Mouse (Mus musculus) gastrocnemius, adult 8-10 months (tissue): ENCODE measurements around the gene Hnf4a. TPM values are rescaled to one million over a fixed set of nuclear protein-coding genes. Genes with fewer than 3 reads are reported as not detected.

Experiments
- DNase-seq, 2 experiments: peaks; one replicate each; pipeline ENCODE4 v3.0.0; 2022; ENCODE audit warnings: low spot score in 2 of 2
- total RNA-seq, 4 experiments: library from RNA; stranded (reverse); gene quantifications; 2 replicates each; pipeline ENCODE4 v1.2.4; 2022

The Hnf4a gene
- total RNA-seq, 4 experiments from 2014 or later, result 0.11 TPM; not detected in 3

- no peak for DNase-seq
These were observed 42.2 kb downstream of the Hnf4a start for GRCm38 (mm10) chr2:163548822-163549221.

- no peak for DNase-seq
These were observed 43.2 kb downstream of the Hnf4a start for GRCm38 (mm10) chr2:163549786-163550185.

- no peak for DNase-seq
These were observed 45.9 kb downstream of the Hnf4a start for GRCm38 (mm10) chr2:163552518-163552929.

- no peak for DNase-seq
These were observed 47.9 kb downstream of the Hnf4a start for GRCm38 (mm10) chr2:163554425-163554982.

- no peak for DNase-seq
These were observed 48.4 kb downstream of the Hnf4a start for GRCm38 (mm10) chr2:163554996-163555395.

- DNase-seq, result no peak
These were observed 48.8 kb downstream of the Hnf4a start for GRCm38 (mm10) chr2:163555417-163555816.

- no peak for DNase-seq
These were observed 51.9 kb downstream of the Hnf4a start for GRCm38 (mm10) chr2:163558548-163558947.

GRCm38 (mm10) chr2:163559236-163559635 is 52.6 kb downstream of the Hnf4a start:
- DNase-seq, result no peak

GRCm38 (mm10) chr2:163560247-163560646 is 53.6 kb downstream of the Hnf4a start:
- DNase-seq, result no peak

- DNase-seq, result no peak
These were observed 54.8 kb downstream of the Hnf4a start for GRCm38 (mm10) chr2:163561258-163561948.

GRCm38 (mm10) chr2:163564646-163565045 is 58.0 kb downstream of the Hnf4a start:
- no peak for DNase-seq

- DNase-seq, result no peak
These were observed 67.7 kb downstream of the Hnf4a start for GRCm38 (mm10) chr2:163574321-163574720.

- no peak for DNase-seq
These were observed 68.6 kb downstream of the Hnf4a start for GRCm38 (mm10) chr2:163575248-163575647.

GRCm38 (mm10) chr2:163577986-163578385 is 71.4 kb downstream of the Hnf4a start:
- no peak for DNase-seq

- DNase-seq, result no peak
These were observed 73.7 kb downstream of the Hnf4a start for GRCm38 (mm10) chr2:163580069-163580945.

- DNase-seq, result no peak
These were observed 76.8 kb downstream of the Hnf4a start for GRCm38 (mm10) chr2:163583226-163584087.

- DNase-seq, result no peak
These were observed 77.4 kb downstream of the Hnf4a start for GRCm38 (mm10) chr2:163584088-163584426.

GRCm38 (mm10) chr2:163586384-163587261 is 80.0 kb downstream of the Hnf4a start:
- DNase-seq, result no peak

- DNase-seq, result no peak
These were observed 80.9 kb downstream of the Hnf4a start for GRCm38 (mm10) chr2:163587506-163587905.

GRCm38 (mm10) chr2:163590211-163590610 is 83.6 kb downstream of the Hnf4a start:
- DNase-seq, result no peak
